Mouse (Mus musculus) MEL (cell line): Measurements from ENCODE around the gene Pcdh19. TPM values are rescaled to one million over a fixed set of nuclear protein-coding genes. Genes with fewer than 3 reads are reported as not detected.

ENCODE experiments used
- DNase-seq: peaks from one replicate; pipeline ENCODE4 v3.0.0; 2011; ENCODE audit warnings: low read depth, low spot score
- H3K27ac ChIP-seq: 2 replicates; pipeline ENCODE4 v1.5.1; 2012; ENCODE audit warnings: low read depth, mild to moderate bottlenecking, control low read depth, low read length, moderate library complexity; ENCODE audit not compliant: control insufficient read depth
- H3K27me3 ChIP-seq, 2 experiments: fragments of 150-350 bp in 1 of 2; sonication (generic) in 1 of 2; 2 replicates each; pipeline ENCODE4 v1.6.1; 2012; ENCODE audit warnings: low read length in 2 of 2, mild to moderate bottlenecking in 2 of 2, improper control_type of control experiment in 1 of 2, moderate library complexity in 1 of 2; ENCODE audit not compliant: insufficient read depth in 2 of 2, control insufficient read depth in 1 of 2
- H3K36me3 ChIP-seq, 2 experiments: 2 replicates each; pipeline ENCODE4 v1.6.1; 2012 to 2014; ENCODE audit warnings: low read length in 2 of 2, improper control_type of control experiment in 1 of 2, inconsistent platforms in 1 of 2, mild to moderate bottlenecking in 1 of 2; ENCODE audit not compliant: insufficient read depth in 2 of 2, control insufficient read depth in 1 of 2
- H3K4me1 ChIP-seq, 2 experiments: fragments of 150-350 bp in 1 of 2; sonication (generic) in 1 of 2; 2 replicates each; pipeline ENCODE4 v1.6.1; 2012; ENCODE audit warnings: low read length in 2 of 2, improper control_type of control experiment in 1 of 2, mild to moderate bottlenecking in 1 of 2; ENCODE audit not compliant: insufficient read depth in 2 of 2, control insufficient read depth in 1 of 2
- H3K4me3 ChIP-seq, 2 experiments: fragments of 150-350 bp in 1 of 2; sonication (generic) in 1 of 2; 2 replicates each; pipeline ENCODE4 v1.5.1; 2012; ENCODE audit warnings: low read depth in 2 of 2, low read length in 2 of 2, mild to moderate bottlenecking in 2 of 2, moderate library complexity in 2 of 2, control low read depth in 1 of 2, improper control_type of control experiment in 1 of 2; ENCODE audit not compliant: control insufficient read depth in 1 of 2, insufficient read depth in 1 of 2
- H3K79me2 ChIP-seq: 2 replicates; pipeline ENCODE4 v1.6.1; 2012; ENCODE audit warnings: mild to moderate bottlenecking, low read length, moderate library complexity; ENCODE audit not compliant: control insufficient read depth, poor library complexity, insufficient read depth
- H3K9ac ChIP-seq: 2 replicates; pipeline ENCODE4 v1.6.1; 2012; ENCODE audit warnings: low read depth, mild to moderate bottlenecking, control low read depth, low read length, moderate library complexity; ENCODE audit not compliant: control insufficient read depth, poor library complexity, severe bottlenecking
- H3K9me3 ChIP-seq: fragments of 150-350 bp; sonication (generic); replicated peaks from 2 replicates; pipeline ENCODE4 v1.6.1; 2012; ENCODE audit warnings: mild to moderate bottlenecking, low read length, improper control_type of control experiment, moderate library complexity; ENCODE audit not compliant: insufficient read depth
- BHLHE40 ChIP-seq: IDR thresholded peaks from 2 replicates; pipeline ENCODE4 v1.6.1; 2012; ENCODE audit warnings: low read depth, mild to moderate bottlenecking, inconsistent platforms, low read length, improper control_type of control experiment, borderline replicate concordance
- CHD2 ChIP-seq: IDR thresholded peaks from 2 replicates; pipeline ENCODE4 v1.6.1; 2011; ENCODE audit warnings: low read length, improper control_type of control experiment
- ELF1 ChIP-seq: IDR thresholded peaks from 2 replicates; pipeline ENCODE4 v1.6.1; 2014; ENCODE audit warnings: low read depth, mild to moderate bottlenecking, inconsistent platforms, low read length, improper control_type of control experiment, moderate library complexity
- ETS1 ChIP-seq: IDR thresholded peaks from 2 replicates; pipeline ENCODE4 v1.6.1; 2012; ENCODE audit warnings: low read depth, mild to moderate bottlenecking, inconsistent platforms, low read length, improper control_type of control experiment, moderate library complexity
- HCFC1 ChIP-seq: IDR thresholded peaks from 2 replicates; pipeline ENCODE4 v1.6.1; 2012; ENCODE audit warnings: low read depth, mild to moderate bottlenecking, inconsistent platforms, low read length, improper control_type of control experiment, moderate library complexity
- MAZ ChIP-seq: IDR thresholded peaks from 2 replicates; pipeline ENCODE4 v1.6.1; 2012; ENCODE audit warnings: low read depth, mild to moderate bottlenecking, inconsistent platforms, low read length, improper control_type of control experiment
- MEF2A ChIP-seq: IDR thresholded peaks from 2 replicates; pipeline ENCODE4 v1.6.1; 2014; ENCODE audit warnings: low read depth, mild to moderate bottlenecking, inconsistent platforms, low read length, improper control_type of control experiment; ENCODE audit not compliant: poor library complexity, insufficient replicate concordance, severe bottlenecking; ENCODE audit errors: extremely low read depth
- MYB ChIP-seq: IDR thresholded peaks from 2 replicates; pipeline ENCODE4 v1.6.1; 2011; ENCODE audit warnings: mild to moderate bottlenecking, low read depth, low read length, improper control_type of control experiment
- MYC ChIP-seq: IDR thresholded peaks from 2 replicates; pipeline ENCODE4 v1.6.1; 2011; ENCODE audit warnings: low read depth, mild to moderate bottlenecking, low read length, improper control_type of control experiment, moderate library complexity
- NRF1 ChIP-seq: IDR thresholded peaks from 2 replicates; pipeline ENCODE4 v1.6.1; 2014; ENCODE audit warnings: low read depth, mild to moderate bottlenecking, inconsistent platforms, low read length, improper control_type of control experiment, moderate library complexity; ENCODE audit not compliant: poor library complexity, insufficient read depth, severe bottlenecking
- POLR2A ChIP-seq, 2 experiments: IDR thresholded peaks; 2 replicates each; pipeline ENCODE4 v1.6.1; 2011 to 2012; ENCODE audit warnings: low read length in 2 of 2, mild to moderate bottlenecking in 2 of 2, control low read depth in 1 of 2, improper control_type of control experiment in 1 of 2, low read depth in 1 of 2, moderate library complexity in 1 of 2; ENCODE audit not compliant: control insufficient read depth in 1 of 2, insufficient read depth in 1 of 2, poor library complexity in 1 of 2
- POLR2AphosphoS5 ChIP-seq: IDR thresholded peaks from 2 replicates; pipeline ENCODE4 v1.6.1; 2012; ENCODE audit warnings: low read depth, borderline replicate concordance, mild to moderate bottlenecking, inconsistent platforms, low read length, moderate library complexity, mixed read lengths
- RCOR1 ChIP-seq: IDR thresholded peaks from 2 replicates; pipeline ENCODE4 v1.6.1; 2012; ENCODE audit warnings: low read depth, mild to moderate bottlenecking, inconsistent platforms, low read length, improper control_type of control experiment
- TBP ChIP-seq: IDR thresholded peaks from 2 replicates; pipeline ENCODE4 v1.8.0; 2011; ENCODE audit warnings: low read depth, low read length, improper control_type of control experiment
- TCF12 ChIP-seq: IDR thresholded peaks from 2 replicates; pipeline ENCODE4 v1.6.1; 2014; ENCODE audit warnings: low read depth, mild to moderate bottlenecking, inconsistent platforms, low read length, improper control_type of control experiment, moderate library complexity
- ZKSCAN1 ChIP-seq: IDR thresholded peaks from 2 replicates; pipeline ENCODE4 v1.6.1; 2012; ENCODE audit warnings: low read depth, mild to moderate bottlenecking, inconsistent platforms, low read length, improper control_type of control experiment, moderate library complexity
- ZNF384 ChIP-seq: IDR thresholded peaks from 2 replicates; pipeline ENCODE4 v1.6.1; 2012; ENCODE audit warnings: low read depth, mild to moderate bottlenecking, inconsistent platforms, low read length, improper control_type of control experiment
- polyA plus RNA-seq, 2 experiments: library from polyadenylated mRNA; stranded (reverse) in 1 of 2; unstranded in 1 of 2; fragments of >175 nt in 1 of 2; fragments of >200 nt in 1 of 2; gene quantifications; 2 replicates each; pipeline versions ENCODE4 v1.2.1 to v1.2.4; 2012; ENCODE audit warnings: low replicate concordance in 2 of 2, low read depth in 1 of 2; ENCODE audit not compliant: insufficient read length in 2 of 2, insufficient read depth in 1 of 2, missing spikeins in 1 of 2
- total RNA-seq: library from RNA; depleted of rRNA; stranded (reverse); fragments of 300-350 nt; gene quantifications from 2 replicates; pipeline ENCODE4 v1.2.3, GENCODE M21; 2012; rRNA removed

The Pcdh19 gene
- total and polyA plus RNA-seq, 3 experiments, result 0.04 TPM; not detected in 2

GRCm38 (mm10) chrX:133565355-133565754 lies 123.4 kb downstream of the Pcdh19 start:
- no peaks in the 10 kb centered on the region for H3K27me3 ChIP-seq
- no peaks in the 10 kb centered on the region for H3K36me3 ChIP-seq
- no peak overlapping the region for H3K27ac ChIP-seq
- H3K4me1 ChIP-seq, result no peaks in the 10 kb centered on the region; a peak in 1 of 4 replicates
- H3K79me2 ChIP-seq, result no peaks in the 10 kb centered on the region
- no peak overlapping the region for H3K4me3 ChIP-seq
- no peak for TF ChIP-seq MYC
- no peak for TF ChIP-seq TBP
- TF ChIP-seq ETS1, result no peak
- TF ChIP-seq ZNF384, result no peak
- no peak for TF ChIP-seq ZKSCAN1
- no peak for TF ChIP-seq MYB
- no peak for TF ChIP-seq HCFC1
- no peak for TF ChIP-seq NRF1
- no peak for TF ChIP-seq BHLHE40
- no peak for TF ChIP-seq TCF12
- no peak for TF ChIP-seq MAZ
- TF ChIP-seq POLR2AphosphoS5, result no peak
- no peak for TF ChIP-seq RCOR1
- no peak for TF ChIP-seq ELF1
- no peak for TF ChIP-seq POLR2A (IDR thresholded peaks at IDR 0.05; ENCODE audit: control insufficient read depth in 1 of 2, insufficient read depth in 1 of 2, low read depth in 1 of 2, low read length in 2 of 2, poor library complexity in 1 of 2)
- no peak for TF ChIP-seq CHD2
- no peak for TF ChIP-seq MEF2A
- DNase-seq, result no peak
- H3K9ac ChIP-seq, result no peak overlapping the region
- no peaks in the 10 kb centered on the region for H3K9me3 ChIP-seq

Other genes starting within 250 kb of the Pcdh19 start
- gene Tnmd, start 162.0 kb upstream of the Pcdh19 start, total RNA-seq, result not detected in 2 replicates
- gene Tnmd, start 162.0 kb upstream of the Pcdh19 start, polyA plus RNA-seq, result not detected
- gene Tspan6, start 209.4 kb upstream of the Pcdh19 start, total RNA-seq, result 14.1 and 15.7 TPM in 2 replicates
- gene Tspan6, start 209.4 kb upstream of the Pcdh19 start, polyA plus RNA-seq, result 10 to 100 TPM in 1 of 2 experiments, not detected in 1; 22.0 TPM
- not detected in 2 replicates for gene Srpx2, start 219.4 kb upstream of the Pcdh19 start, total RNA-seq
- not detected for gene Srpx2, start 219.4 kb upstream of the Pcdh19 start, polyA plus RNA-seq